Mouse (Mus musculus) left cerebral cortex, adult 11 months (tissue): Measurements from ENCODE around the gene Mrpl51.

Source experiments
- DNase-seq: peaks from one replicate; pipeline ENCODE4 v3.0.0; 2022; ENCODE audit warnings: low spot score

The Mrpl51 gene

DNA sequence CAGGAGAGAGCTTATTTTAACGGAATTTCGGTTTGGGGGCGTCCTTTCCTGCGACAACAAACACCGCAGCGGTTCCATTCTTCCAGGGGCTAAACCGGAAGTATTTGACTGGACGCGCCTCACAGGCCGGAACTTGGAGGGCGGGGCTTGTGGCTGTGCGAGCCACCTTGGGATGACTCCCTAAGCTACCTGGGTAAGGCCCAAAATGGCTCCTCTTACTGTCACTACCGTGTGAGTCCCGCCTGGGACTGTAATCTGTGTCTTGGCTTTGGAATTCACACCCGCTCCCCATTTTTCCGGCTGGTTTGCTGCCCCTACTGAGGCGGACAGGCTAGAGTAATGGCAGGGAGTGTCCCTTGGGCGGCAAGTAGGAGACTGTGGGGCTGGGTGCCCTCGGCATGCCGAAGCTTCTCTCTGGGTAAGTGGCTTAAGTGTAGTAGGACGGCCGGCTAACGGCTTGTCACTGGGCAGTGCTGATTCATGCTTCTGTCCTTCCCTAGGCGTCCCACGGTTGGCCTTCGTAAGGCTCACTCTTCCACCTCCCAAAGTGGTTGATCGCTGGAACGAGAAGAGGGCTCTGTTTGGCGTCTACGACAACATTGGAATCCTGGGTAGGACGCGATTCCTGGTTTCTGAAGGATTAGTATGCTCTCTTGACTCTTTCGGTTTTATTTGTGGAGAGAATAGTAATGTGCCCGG, 564 bp downstream of the Mrpl51 start:
- DNase-seq = peak; percentile 83

DNA sequence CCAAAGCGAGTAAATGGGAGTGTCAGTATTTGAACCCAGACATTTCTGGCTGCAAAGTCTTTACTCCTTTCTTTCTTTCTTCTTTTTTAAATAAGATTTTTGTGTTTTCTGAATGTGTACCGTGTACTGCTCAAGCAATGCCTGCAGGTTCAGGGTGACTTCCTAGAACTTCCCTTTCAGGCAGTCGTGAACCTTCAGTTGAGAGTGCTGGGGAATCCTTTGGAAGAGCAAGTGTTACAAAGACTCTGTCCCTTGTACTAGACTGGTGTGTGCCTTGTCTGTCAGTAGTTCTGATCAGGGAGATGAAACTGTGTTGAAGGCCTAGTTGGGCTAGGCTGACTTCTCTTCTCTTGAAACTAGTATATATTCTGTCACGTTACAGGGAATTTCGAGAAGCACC, 1.2 kb downstream of the Mrpl51 start:
- no peak for DNase-seq

DNA sequence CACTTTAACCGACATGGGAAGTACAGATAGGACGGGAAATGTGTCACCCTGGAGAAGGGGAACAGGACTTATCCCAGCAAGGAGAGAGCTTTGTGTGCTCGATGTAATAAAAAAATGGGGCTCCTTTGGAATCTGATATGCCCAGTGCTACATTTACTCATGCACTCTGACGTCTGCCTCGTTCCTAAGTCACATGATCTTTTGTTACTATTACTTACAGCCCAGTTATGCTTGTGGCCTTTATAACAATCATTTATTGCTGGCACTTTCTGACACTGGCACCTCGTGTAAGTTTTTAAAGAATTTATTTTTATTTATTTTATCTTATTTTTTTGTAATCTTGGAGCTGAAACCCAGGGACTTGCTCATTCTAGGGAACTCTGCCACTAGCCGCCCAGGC, 1.8 kb downstream of the Mrpl51 start:
- DNase-seq = no peak

DNA sequence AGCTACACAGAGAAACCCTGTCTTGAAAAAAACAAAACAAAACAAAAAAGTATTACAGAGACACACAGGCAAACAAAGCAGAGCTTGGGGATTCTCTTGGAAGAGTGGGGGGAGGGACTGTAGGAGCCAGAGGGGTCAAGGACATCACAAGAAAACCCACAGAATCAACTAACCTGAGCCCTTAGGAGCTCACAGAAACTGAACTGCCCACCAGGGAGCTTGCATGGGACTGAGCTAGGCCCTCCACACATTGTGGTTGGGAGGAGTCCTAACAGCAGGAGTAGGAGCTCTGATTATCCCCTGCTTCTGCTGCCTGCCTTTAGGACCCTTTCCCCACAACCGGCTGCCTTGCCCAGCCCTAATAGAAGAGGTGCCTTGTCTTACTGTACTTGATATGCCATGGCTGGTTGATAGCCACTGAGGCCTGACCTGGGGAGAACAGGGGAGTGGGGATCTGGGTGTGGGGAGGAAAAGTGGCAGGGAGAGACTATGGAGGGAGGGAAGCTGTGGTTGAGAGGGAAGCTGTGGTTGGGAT, 4.0 kb downstream of the Mrpl51 start:
- DNase-seq = no peak

DNA sequence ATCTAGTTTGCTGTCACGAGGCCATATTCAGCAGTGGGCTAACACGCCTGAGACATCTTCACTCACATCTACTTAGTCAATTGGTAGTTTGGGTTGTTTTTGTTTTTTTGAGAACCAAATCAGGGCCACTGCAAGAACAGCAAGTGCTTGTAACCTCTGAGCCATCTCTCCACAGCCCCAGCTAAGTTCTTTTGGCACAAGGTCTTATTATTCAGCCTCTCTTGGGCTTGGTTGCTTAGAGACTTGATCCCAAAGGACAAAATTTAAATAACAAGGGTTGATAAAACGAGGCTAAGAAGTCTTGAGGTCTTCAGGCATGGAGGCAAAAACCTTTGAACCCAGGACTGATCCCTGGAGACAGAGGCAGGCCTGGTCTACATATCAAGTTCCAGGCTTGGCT, 4.7 kb downstream of the Mrpl51 start:
- no peak for DNase-seq

DNA sequence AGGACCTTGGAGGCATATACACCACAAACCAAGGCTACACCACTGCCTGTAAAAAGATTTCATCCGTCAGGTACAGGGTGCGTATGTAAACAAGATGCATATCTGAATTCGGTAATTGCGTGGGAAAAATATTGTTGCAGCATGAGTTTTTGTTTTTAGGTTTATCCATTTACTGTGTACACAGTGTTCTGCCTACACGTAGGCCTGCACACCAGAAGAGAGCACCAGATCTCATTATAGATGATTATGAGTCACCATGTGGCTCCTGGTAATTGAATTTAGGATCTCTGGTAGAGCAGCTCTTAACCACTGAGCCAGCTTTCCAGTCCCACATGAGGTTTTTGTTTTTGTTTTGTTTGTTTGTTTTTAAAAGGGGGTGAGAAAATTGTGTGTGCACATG, 5.6 kb downstream of the Mrpl51 start:
- DNase-seq = no peak

DNA sequence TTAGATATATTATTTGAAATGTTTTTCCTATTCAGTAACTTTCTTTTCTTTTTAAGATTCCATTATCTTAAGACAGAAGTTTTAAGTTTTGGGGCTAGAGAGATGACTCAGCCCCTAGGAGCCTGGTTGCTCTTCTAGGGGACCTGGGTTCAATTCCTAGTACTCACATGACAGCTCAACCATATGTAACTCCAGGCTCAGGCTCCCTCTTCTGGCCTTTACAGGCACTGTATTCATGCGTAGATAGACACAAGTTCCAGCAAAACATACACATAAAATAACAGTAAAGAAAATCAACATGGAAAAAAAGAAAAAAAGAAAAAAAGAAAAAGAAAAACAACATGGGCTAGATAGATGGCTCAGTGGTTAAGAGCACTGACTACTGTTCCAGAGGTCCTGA, 18.8 kb downstream of the Mrpl51 start:
- no peak for DNase-seq

DNA sequence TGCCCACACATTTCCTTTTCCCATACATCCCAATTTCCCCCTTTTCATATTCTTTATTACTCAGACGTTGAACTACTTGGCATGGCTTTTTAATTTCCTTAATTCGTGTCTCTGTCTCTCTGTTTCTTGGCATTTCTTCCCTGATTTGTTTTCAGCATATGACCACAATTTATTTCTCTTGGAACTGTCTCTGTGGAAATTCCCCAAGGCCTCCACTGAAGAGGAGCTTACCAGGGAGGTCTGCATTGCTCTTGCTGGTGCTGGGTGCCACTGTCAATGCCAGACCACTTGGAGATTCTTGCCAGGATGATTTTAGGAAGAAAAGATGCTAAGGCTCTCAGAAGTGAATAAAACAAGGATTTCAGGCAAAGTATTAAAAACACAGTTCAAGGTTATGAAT, 21.0 kb downstream of the Mrpl51 start:
- no peak for DNase-seq

DNA sequence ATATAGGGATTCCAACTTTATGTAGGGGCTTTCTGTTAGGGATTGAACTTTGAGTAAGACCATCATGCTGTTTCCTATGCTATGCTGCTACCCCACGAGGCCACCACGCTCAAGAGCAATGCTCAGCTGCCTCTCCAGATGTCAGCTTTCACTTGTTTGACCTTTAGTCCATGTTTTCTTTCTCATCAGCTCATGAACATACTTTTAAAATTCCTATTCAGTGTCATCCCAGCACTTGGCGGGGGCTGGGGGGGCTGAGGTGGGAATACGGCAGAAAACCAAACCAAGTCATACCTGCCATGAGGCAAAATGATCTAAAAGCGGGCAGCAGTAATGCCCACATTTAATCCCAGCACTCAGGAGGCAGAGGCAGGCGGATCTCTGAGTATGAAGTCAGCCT, 21.5 kb downstream of the Mrpl51 start:
- no peak for DNase-seq

DNA sequence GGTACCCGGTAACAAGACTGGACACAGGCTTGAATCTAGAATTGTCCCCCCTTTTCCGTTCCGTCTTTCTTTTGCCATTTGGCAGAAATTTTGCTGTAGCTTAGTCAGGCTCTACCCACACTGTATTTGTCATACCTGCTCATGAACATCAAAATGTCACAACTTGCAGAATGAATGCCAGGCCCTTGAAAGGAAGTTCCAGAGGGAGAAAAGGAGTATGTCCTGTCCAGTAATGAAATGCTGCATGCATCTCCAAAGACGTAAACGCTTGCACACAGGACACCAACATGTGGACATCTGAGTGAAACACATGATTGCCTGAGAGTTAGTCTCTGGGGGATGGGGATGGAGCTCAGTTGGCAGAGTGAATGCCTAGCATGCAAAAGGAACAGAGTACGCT, 22.1 kb downstream of the Mrpl51 start:
- DNase-seq = no peak

DNA sequence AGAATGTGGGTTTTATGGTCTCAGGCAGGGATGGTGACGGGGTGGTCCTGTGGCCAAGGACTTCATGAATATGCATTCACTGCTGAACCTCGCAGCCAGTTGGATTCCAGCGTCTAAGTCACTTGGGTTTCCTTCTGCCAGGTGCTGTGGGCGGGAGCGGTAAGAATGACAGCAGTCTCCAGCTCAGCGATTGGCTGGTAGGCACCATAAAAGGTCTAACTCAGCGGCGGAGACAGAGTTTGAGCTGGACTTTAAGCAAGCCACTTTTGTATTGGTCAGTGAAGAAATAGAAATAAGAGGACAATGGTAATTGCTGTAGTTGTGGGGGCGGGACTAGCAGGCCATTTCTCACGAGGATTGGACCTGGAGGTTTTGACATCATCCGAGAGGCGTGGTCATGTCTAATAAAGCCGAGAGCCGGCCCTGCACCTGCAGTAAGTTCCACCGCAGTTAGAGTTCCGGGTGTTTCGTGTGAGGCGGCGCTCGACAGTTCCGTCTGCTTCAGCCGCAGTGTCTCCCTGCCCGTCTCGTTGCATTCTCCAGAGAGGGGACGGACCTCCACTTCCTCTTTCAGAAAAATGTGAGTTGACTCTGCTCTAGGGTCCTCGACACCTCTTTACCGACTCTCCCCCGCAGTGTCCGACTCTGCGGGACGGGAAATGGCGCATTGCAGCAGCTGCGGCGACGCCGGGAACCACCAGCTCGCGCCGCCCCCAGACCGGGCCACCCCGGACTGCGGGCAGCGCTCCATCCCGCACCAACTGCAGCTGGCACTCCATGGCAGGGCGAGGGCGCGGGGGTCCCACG, 23.8 kb downstream of the Mrpl51 start, which contains the start of gene Vamp1:
Gene Vamp1, plus strand, starts transcription at position 404 of the 807 bp plus-strand sequence.
- DNase-seq = peak; percentile 97

DNA sequence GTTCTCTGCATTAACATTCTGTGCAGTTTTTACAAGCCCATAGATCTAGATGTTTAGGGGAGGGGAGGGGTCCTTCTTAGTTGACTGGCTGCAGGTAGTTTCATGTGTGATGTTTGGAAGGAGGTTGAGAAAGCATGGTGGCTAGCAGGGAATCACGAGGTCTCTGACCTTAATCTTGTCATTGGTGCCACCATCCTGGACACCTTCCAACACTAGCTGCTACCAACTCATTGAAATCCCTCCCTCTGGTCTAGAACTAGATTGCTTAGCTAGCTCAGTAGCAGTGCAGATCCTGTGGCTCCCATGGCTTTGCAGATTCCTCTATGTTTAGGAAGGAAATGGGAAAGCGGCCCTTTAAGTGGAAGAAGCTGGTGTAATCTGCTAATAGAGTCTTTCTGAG, 25.3 kb downstream of the Mrpl51 start:
- DNase-seq = no peak

DNA sequence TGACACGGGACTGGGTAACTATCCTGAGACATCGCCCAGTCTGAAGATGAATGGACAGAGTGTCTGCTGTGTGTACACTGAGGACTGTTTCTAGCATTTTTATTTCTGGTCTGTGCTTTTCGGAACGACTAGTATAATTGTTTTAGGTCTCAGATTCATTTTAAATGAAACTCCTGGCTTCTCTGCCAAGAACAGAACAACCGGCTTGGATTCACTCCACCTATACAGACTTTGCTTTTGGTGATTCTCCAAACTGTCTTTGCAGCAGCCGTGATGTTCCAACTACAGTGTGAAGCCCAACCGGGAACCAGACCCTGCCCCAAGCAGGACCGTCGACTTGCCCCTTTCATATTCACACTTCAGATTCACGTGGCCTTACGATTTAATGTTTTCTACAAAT, 26.3 kb downstream of the Mrpl51 start:
- DNase-seq = no peak

DNA sequence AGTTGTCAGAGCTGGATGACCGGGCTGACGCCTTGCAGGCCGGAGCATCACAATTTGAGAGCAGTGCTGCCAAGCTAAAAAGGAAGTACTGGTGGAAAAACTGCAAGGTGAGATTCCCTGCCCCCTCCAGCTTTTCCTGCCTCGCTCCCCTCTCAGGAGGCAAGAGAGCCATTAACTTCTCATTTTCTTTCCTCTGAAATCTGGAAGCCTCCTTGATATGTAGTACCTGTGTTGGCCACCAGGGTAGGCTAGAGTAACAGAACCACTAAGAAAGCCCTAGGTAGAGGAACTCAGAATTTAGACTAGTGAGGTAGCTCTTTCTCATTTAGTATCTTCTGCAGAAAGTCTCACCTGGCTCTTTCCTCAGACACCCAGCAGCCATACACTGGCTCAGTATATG, 27.4 kb downstream of the Mrpl51 start:
- DNase-seq = peak; percentile 73

DNA sequence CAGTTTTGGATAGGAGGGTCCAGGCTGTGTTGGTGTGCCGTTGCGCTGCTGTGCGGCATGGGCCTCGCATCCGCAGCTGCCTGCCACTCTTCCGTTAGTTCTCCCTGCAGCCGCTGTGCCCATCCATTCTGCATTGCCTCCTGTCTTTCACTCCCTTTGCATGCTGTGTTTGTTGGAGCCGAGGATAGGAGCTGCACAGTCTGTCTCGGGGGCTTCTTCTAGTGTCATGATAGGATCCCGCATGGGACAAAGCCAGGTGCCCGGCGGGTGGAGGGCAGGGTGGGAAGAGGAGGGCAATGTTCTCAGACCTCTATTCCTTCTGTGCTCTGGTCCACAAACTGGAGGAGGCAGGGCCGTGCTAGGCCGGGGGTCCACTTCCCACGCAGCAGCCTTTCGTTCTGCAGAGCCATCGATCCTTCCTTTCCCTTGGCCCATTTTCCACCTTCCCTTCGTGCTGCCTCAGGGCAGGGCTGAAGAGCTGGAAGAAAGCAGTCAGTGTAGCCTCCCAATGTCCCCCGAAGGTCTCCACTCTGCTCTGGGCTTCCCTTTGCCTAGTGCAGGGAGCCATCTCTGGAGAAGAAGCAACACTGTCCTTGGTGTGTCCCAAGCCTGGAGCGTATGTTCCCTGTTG, 29.6 kb downstream of the Mrpl51 start:
- no peak for DNase-seq

DNA sequence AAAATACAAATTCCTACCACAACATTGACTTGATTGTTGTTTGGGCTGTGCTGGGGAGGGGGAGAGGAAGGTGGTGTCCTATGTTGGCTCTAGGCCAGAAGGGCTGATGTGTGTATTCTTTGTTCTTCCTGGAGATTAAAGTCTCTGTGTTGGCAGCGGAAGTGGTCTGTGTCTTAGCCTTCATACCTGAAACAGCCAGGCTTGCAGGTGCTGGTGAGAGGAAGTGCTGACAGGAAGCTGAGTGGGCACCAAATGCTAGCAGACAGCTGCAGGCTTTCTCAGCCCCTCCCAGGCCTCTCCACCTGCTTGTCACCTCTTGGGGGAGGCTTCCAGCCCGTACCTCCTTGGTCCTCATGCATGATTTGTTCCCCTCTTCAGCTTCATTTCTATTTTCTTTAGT, 30.5 kb downstream of the Mrpl51 start:
- no peak for DNase-seq

DNA sequence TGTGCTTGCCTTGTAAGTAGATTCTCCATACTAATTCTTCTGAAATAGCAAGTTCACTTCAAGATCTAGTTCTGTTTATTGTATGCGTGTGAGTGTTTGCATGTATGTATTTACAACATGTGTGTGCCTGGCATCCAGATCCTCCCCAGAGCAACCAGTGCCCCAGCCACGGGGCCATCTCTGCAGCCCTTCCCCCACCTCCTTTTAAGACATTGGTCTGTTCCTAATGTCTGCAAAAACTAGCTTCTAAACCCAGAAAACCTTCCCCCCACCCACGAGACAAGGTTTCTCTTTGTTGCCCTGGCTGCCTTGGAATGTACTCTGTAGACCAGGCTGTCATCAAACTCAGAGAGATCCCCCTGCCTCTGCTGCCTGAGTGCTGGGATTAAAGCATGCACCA, 31.0 kb downstream of the Mrpl51 start:
- DNase-seq = no peak

DNA sequence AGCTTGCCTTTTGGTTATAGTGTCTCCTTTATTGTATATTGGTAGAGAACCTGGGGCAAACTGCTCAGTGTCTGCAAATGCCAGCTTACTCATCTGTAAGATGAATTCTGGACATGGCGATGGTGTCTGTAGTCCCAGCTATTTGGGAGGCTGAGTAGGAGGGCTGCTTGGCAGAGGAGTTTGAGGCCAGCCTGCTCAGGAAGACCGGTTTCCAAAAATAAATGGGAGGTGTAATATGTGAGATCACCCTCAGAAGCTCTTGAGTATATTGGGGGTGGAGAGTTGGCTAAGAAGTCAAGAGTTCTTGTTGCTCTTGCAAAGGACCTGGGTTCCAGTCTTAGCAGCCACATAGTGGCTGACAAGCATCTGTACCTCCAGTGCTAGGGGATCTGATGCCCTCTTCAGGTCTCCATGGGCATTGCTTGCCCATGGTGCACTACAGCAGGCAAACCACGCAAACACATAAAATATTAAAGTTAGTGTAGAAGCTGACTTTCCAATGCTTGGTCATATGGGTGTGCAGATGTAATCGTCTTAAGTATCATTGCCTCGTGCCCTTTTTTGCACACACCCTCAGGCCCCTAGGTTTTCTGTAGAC, 34.0 kb downstream of the Mrpl51 start:
- DNase-seq = peak; percentile 38

DNA sequence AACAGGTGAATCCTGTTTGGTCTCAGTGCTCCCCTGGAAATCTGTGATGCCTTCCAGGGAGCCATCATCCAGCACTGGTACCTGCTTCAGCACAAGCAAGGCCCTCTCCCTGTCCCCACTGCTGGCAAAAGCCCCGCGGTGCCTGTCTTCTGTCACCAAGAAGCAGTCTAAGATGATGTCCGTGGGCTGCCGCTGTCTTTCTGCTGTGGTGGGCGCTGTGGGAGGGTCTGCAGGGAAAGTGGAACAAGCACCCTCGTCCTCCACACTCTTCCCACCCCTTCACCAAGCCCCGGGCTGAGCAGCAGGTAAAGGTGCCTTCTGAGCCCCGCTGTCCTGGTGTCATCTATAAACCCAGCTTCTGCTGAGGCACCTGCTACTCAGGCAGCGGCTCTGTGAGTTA, 39.0 kb downstream of the Mrpl51 start:
- DNase-seq = no peak

DNA sequence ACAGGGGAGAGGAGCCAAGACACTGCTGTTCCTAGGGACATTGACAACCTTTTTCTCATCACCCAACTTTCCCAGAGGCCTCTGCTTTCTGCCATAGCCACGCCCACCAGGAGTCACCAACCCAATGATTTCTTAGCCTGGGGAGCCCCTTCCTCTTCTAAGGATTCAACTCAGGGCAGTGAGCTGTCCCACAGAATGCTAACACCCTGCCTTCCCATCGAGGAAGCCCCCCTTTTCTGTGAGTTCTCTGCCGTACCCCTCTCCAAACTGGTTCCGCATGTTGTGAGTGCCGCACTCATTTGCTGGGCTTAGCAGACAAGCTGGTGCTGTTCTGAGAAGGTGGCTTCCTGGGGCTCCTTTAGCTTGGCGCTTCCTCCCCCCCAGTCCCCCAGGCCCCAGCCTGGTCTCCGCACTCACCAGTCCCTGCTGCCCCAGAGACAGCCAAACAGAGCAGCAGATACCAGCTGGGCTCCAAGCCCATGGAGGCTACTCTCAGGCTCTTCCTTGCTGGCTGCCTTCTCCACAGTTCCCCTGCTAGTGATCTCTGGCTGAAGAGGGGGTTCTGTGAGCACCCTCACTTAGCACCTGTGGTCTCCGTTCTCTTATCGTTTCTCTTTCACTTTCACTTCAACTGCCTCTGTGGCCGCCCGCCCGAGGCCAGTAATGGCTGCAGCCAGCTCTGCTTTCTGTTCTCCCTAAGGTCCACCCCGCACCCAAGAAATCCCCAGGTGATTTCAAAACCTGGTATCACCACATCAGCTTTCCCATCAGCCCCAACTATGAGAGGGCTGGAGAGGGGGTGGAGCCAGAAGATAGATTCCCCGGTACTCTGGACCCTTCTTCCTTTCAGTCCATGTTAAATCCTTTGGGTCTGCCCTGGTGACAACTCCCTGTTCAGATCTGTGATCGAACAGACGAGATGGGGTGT, 39.8 kb downstream of the Mrpl51 start, which contains the start of gene Tapbpl:
Gene Tapbpl, minus strand, starts transcription at position 744 of the 928 bp plus-strand sequence.
- DNase-seq = peak; percentile 33

DNA sequence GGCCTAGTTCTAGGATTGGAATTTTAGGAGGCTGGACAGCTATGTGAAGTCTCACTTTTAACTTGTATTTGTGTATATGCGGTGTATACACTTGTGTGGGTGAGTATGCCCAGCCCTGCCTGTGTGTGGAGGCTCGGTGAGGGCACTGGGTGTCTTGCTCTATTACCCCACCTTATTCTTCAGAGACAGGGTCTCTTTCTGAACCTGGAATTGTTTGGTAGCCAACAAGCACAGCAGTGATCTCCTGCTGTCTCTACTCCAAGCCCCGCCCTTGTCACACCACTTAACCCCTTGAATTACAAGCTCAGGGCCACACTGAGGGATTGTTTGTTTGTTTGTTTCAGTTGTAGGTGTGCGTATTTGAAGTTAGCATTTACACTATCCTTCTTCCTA, 40.4 kb downstream of the Mrpl51 start:
- no peak for DNase-seq
